Mouse (Mus musculus): Measurements from ENCODE around the gene Nutf2-ps1.

Nutf2-ps1 gene

GRCm38 (mm10) chr19:53571501-53572428, 17.1 kb downstream of the Nutf2-ps1 start:
- no peak for DNase-seq (ENCODE audit: extremely low read depth, low read depth, low spot score)

- no peak for DNase-seq (ENCODE audit: extremely low read depth, low read depth, low spot score)
Measured at GRCm38 (mm10) chr19:53571056-53571455, 17.8 kb downstream of the Nutf2-ps1 start.

- DNase-seq (ENCODE audit: extremely low read depth, low read depth, low spot score), result no peak
Measured at GRCm38 (mm10) chr19:53568553-53568952, 20.3 kb downstream of the Nutf2-ps1 start.

GRCm38 (mm10) chr19:53567864-53568263, 21.0 kb downstream of the Nutf2-ps1 start:
- no peak for DNase-seq (ENCODE audit: extremely low read depth, low read depth, low spot score)

- DNase-seq (ENCODE audit: extremely low read depth, low read depth, low spot score), result no peak
Measured at GRCm38 (mm10) chr19:53565565-53566277, 23.1 kb downstream of the Nutf2-ps1 start.

GRCm38 (mm10) chr19:53564174-53564573, 24.7 kb downstream of the Nutf2-ps1 start:
- no peak for DNase-seq (ENCODE audit: extremely low read depth, low read depth, low spot score)

- no peak for DNase-seq (ENCODE audit: extremely low read depth, low read depth, low spot score)
Measured at GRCm38 (mm10) chr19:53560436-53560835, 28.4 kb downstream of the Nutf2-ps1 start.

GRCm38 (mm10) chr19:53557267-53557936, 31.5 kb downstream of the Nutf2-ps1 start:
- no peak for DNase-seq (ENCODE audit: extremely low read depth, low read depth, low spot score)

GRCm38 (mm10) chr19:53556841-53557240, 32.0 kb downstream of the Nutf2-ps1 start:
- no peak for DNase-seq (ENCODE audit: extremely low read depth, low read depth, low spot score)

- no peak for DNase-seq (ENCODE audit: extremely low read depth, low read depth, low spot score)
Measured at GRCm38 (mm10) chr19:53554981-53555616, 33.8 kb downstream of the Nutf2-ps1 start.

GRCm38 (mm10) chr19:53554402-53554801, 34.5 kb downstream of the Nutf2-ps1 start:
- no peak for DNase-seq (ENCODE audit: extremely low read depth, low read depth, low spot score)

- no peak for DNase-seq (ENCODE audit: extremely low read depth, low read depth, low spot score)
Measured at GRCm38 (mm10) chr19:53552795-53553194, 36.1 kb downstream of the Nutf2-ps1 start.

- DNase-seq (ENCODE audit: extremely low read depth, low read depth, low spot score), result no peak
Measured at GRCm38 (mm10) chr19:53552216-53552786, 36.6 kb downstream of the Nutf2-ps1 start.

GRCm38 (mm10) chr19:53550972-53551371, 37.9 kb downstream of the Nutf2-ps1 start:
- DNase-seq (ENCODE audit: extremely low read depth, low read depth, low spot score), result no peak

GRCm38 (mm10) chr19:53547597-53547996, 41.3 kb downstream of the Nutf2-ps1 start:
- no peak for DNase-seq (ENCODE audit: extremely low read depth, low read depth, low spot score)

GRCm38 (mm10) chr19:53544923-53545561, 43.8 kb downstream of the Nutf2-ps1 start:
- DNase-seq (ENCODE audit: extremely low read depth, low read depth, low spot score), result no peak

- DNase-seq (ENCODE audit: extremely low read depth, low read depth, low spot score), result no peak
Measured at GRCm38 (mm10) chr19:53543602-53544001, 45.3 kb downstream of the Nutf2-ps1 start.

- DNase-seq (ENCODE audit: extremely low read depth, low read depth, low spot score), result no peak
Measured at GRCm38 (mm10) chr19:53539296-53539695, 49.6 kb downstream of the Nutf2-ps1 start.

- DNase-seq (ENCODE audit: extremely low read depth, low read depth, low spot score), result no peak
Measured at GRCm38 (mm10) chr19:53538796-53539195, 50.1 kb downstream of the Nutf2-ps1 start.
